Mouse (Mus musculus): ENCODE results near the gene Rnf207.

DNA sequence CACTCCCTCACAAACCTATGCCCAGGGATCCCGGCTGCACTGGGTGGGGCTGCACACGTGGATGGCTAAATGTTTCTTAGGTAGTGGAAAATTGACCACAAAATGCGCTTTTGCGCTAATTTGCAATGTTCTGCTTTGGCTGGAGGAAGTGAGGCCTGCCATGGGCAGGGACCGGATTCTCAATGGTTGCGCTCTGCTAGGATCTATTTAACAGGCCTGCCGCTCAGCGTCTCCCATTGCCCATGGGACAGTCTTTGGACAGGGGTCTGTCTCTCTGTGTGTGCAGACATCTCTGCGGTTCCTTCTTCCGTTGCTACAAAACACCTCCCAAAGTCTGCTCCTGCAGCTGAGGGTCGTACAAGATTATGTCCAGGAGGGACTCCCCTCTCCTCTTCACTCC lies 27.8 kb downstream of the Rnf207 start:
- TF ChIP-seq CTCF (IDR thresholded peaks at IDR 0.05; ENCODE audit: insufficient read depth, low read depth, low read length) = no peak
- TF ChIP-seq POLR2A (IDR thresholded peaks at IDR 0.05; ENCODE audit: insufficient read depth, low read depth, low read length) = no peak
